Mouse (Mus musculus) c-Kit-positive CD71-positive TER-119-negative erythroid progenitor cells, embryonic 14.5 days (primary cell): ENCODE measurements around the gene Gm11007.
"Not testable (repeated sequence)": the region's sequence is repeated elsewhere in the genome, so short reads cannot be mapped to it uniquely, and the experiment has no call there.

Experiments
- DNase-seq: peaks from one replicate; pipeline ENCODE4 v3.0.0-alpha.2; 2013; ENCODE audit warnings: low read depth

Gene Gm11007

GRCm38 (mm10) chr2:175643678-175644077 is at the start of gene Gm11007:
Gene Gm11007, plus strand, starts transcription at chr2:175643978.
- DNase-seq: not testable (repeated sequence)
